Mouse (Mus musculus) heart, adult 8-10 months (tissue): ENCODE data around the gene Rap1gap. TPM values are rescaled to one million over a fixed set of nuclear protein-coding genes. Genes with fewer than 3 reads are reported as not detected.
A peak's percentile ranks its signal among the peaks of the same experiment; 100 is the strongest.

ENCODE experiments used
- DNase-seq: peaks from one replicate; pipeline ENCODE4 v3.0.0; 2022; ENCODE audit warnings: low spot score
- total RNA-seq, 4 experiments: library from RNA; stranded (reverse); gene quantifications; 2 replicates each; pipeline ENCODE4 v1.2.4; 2022

Gene Rap1gap
- total RNA-seq, 4 experiments from 2014 or later: 12.1 to 16.5 (median 14.5) TPM

DNA sequence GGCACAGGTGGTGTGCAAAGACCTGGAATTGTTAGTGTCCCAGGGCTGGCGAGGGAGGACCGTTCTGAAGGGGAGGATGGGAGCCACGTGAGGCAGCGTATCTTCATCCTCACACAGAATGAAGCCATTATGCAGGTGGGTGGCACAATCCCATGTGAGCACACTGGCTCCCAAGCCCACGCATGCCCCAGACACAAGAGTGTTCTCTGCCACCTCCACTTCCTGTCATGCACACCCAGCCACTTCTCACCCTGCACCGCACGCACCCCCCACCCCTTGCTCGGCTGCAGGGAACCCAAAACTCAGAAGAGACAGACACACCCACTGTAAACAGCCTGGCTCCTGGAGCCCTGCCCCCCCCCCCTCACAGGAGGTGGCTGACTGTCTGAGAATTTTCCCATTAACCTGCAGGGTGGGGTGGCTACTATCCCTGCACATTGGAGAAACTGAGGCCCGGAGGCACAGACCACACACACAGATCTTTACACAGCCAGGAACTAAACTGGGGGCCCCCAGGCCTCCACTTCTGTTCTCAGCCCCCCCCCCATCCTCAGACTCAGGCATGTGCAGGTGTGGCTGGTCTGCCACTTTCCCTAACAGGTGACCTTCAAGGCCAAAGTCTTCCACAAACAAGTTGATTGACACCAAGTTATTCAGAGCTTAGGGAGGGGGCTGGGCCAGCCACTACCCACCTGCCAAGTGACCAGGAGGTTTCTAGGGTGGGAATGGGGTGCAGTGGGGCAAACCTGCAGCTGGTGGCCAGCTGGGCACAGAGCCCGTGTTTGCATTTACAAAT lies 27.8 kb downstream of the Rap1gap start:
- no peak for DNase-seq

DNA sequence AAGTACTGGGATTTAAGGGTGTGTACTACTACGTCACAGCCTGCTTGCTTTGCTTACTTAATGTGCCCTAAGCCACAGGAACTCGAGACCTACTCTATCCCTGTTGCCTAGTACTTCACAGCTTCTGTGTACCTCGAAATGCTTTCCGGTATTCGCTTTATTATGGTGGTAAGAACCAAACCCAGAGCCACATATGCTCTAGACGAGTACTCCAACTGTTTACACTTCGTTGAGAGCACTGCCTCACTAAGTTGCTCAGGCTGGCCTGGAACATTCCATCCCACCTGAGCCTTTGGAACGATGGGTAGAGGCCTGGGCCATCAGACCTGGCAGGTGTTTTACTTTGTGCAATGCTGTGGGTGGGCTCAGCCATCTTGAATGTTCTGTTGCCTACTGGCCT lies 30.8 kb downstream of the Rap1gap start:
- DNase-seq: no peak

GRCm38 (mm10) chr4:137695900-137696299 lies 31.4 kb downstream of the Rap1gap start:
- DNase-seq: no peak

- DNase-seq: no peak
Observed at GRCm38 (mm10) chr4:137697156-137697885, 32.8 kb downstream of the Rap1gap start.

- DNase-seq: no peak
Observed at GRCm38 (mm10) chr4:137698076-137698985, 33.8 kb downstream of the Rap1gap start.

DNA sequence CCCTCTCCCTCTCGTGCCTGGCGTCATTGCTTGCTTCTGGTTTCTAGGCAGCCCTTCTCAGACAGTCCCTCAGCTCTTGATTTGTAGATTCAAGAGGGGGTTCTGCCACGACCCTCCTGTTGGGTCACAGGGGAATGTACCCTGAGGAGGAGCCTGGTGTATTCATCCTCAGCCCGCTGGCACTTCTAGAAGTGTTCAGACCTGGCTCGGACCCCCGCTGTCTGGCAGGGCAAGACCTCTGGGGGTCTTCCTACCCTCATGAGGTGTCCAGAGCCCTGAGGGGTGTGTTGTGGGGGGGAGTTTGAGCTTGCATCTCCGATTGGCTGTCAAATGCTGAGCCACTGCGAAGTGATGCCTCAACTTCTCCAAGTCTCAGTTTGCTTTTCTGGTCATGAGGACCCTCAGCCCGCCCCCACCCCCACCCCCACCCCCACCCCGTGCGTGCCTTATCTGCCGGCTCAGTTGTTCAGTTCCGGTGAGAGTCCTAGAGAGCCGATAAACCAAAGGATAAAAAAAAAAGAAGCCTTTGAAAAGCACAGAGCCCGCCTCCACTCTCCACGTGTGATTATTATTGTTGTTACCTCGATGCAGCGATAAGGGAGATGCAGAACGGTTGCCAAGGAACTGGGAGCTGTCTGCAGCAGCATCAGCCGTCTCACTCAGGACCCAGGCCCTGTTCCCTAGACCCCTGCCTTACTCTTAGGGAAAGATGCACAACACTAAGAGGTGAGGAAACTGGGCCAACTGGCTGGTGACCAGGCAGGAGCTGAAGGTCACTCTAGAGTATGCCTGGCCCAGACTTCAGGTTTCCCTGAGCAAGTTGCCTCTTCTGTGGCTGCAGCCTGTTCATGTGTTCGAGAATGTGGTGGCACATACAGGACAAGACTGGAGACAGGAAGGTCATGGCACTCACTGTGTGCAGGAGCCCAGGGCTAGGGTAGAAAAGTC lies 35.0 kb downstream of the Rap1gap start:
- DNase-seq: no peak

DNA sequence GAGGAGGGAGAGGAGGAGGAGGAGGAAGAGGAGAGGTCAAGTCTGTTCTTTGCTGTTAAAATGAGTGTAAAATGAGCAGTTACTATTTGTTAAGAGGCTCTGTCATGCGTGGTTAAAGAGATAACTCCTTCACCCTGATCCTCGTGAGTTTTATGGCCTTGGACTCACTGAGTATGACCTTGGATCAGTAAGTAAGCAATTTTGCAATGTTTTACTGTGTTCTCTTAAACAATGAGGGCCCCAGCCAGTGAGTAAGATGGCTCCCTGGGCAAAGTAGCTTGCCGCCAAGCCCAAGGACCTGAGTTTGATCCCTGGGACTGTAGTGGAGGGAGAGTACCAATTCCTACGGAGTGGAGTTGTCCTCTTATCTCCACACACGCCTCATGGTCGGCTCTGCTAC lies 36.4 kb downstream of the Rap1gap start:
- DNase-seq: no peak

DNA sequence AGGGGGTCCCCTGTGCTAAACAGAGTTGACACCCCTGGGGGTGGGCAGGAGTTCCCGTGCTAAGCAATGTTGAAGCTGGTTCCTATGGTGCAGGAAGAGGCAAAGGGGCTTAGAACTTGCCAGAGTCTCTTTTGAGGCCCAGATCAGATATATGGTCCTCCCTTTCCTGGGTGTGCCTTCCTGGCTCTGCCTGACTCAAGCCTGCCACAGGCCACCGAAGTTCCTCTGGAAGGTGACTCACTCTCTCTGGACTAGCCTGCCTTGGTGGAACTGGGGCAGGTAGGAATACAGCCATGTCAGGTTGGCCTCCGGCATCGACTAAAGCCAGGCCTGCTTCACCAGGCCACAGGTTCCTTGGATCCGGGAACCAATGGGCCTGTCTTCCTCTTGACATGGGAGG lies 38.6 kb downstream of the Rap1gap start:
- no peak for DNase-seq

DNA sequence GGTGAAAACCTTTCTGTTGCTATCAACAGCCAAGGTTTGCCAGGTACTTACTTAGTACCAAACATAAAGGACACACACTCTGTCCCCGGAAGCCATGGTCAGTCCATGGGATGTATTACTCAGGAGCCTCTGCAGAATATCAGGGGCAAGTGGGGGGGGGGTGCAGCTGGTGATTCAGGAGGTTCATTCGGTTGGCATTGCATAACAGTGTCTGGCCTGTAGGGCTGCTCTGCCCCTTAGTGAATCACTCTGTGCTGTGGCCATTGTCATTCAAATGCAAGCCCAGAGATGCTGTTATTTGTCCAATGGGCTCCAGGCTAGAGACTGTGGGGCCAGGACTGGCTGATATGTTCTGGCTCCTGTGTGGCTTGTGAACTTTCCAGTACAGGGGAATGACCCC lies 40.0 kb downstream of the Rap1gap start:
- DNase-seq: no peak

- no peak for DNase-seq
Observed at GRCm38 (mm10) chr4:137705379-137705778, 40.9 kb downstream of the Rap1gap start.

DNA sequence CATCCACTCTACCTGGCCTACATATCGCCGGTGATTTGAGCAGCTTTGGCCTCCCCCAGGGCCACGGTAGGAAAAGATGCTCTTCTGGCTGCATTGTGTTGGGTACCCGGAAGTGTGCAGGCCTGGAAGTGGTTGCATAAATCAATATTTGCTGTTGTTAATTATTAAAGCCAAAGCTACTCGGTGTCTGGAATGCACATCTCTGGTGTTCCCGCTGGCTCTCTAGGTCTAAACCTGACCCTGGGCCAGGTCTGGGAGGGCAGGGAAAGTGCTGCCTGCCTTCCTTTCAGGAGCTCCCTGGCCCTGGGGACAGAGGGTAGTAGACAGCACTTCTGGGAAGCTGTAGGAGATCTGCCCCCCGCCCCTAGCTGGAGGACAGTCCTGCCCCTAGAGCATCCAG lies 42.0 kb downstream of the Rap1gap start:
- no peak for DNase-seq

GRCm38 (mm10) chr4:137707216-137707990 lies 42.9 kb downstream of the Rap1gap start:
- DNase-seq: peak; percentile 57

DNA sequence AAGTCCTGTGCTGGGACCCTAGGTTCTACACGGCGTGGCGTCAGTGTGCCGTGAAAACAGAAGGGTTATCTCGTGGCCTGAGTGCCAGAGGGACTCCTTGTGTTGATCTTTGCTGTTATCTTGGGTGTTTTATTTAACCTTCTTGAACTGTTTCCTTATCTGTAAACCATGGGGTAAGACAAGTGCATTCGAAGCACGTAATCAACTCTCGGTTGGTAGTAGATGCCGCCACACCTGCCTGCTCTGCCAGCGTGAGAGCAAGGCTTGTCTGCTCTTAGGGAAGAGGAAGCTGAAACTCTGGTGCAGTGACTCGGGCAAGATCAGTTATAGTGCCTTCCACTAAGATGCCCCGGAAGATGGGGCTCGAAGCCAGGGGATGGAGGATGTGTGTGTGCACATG lies 48.4 kb downstream of the Rap1gap start:
- no peak for DNase-seq

DNA sequence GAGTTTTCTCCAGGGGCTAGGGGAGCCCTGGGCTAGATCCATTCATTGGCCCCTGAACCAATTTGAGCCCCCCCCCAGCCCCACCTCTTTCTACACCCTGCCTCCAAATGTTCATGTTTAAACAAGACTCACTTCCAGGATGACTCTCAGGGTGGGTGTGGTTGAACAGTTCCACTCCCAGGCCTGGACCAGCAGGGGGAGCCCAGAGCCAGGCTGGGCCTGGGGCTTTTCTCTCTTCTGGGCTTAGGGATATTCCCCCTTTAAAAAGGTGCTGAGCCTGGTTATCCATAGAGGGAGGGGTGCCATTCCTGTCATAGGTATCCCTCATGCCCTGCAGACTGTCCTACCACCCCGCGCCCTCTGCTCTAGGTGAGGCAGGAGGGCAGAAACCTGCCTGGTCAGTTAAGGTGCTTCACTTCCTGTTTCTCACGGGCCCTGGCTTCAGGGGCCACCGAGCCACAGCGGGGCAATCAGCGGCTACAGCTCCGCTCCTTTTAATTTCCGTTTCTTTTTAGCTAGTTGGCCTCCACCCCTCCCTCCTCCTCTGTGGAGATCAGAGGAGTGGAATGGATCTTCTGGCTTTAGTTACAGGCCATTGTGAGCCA lies 49.6 kb downstream of the Rap1gap start:
- DNase-seq: no peak

- DNase-seq: no peak
Observed at GRCm38 (mm10) chr4:137717005-137717404, 52.5 kb downstream of the Rap1gap start.

- no peak for DNase-seq
Observed at GRCm38 (mm10) chr4:137717671-137718070, 53.1 kb downstream of the Rap1gap start.

GRCm38 (mm10) chr4:137719378-137720077 lies 55.0 kb downstream of the Rap1gap start:
- DNase-seq: no peak

- DNase-seq: no peak
Observed at GRCm38 (mm10) chr4:137721563-137721962, 57.0 kb downstream of the Rap1gap start.

GRCm38 (mm10) chr4:137722230-137722629 lies 57.7 kb downstream of the Rap1gap start:
- DNase-seq: no peak
